Mouse (Mus musculus) hindbrain, postnatal 0 days (tissue): ENCODE results near the gene Ift122. TPM values are rescaled to one million over a fixed set of nuclear protein-coding genes. Genes with fewer than 3 reads are reported as not detected.

Experiments used
- ATAC-seq: fragments of 200-750 bp; cut with Nextera tagmentation; 2 replicates; pipeline ENCODE4 v1.8.0; 2017; ENCODE audit warnings: mild to moderate bottlenecking, moderate TSS enrichment, moderate library complexity
- DNase-seq: peaks from one replicate; pipeline ENCODE4 v3.0.0-alpha.2; 2015; ENCODE audit warnings: low spot score
- H3K27ac ChIP-seq: fragments of 300-500 bp; sonication (generic); 2 replicates; pipeline ENCODE4 v1.5.1; 2014; ENCODE audit warnings: mild to moderate bottlenecking
- H3K27me3 ChIP-seq: fragments of 300-500 bp; sonication (generic); 2 replicates; pipeline ENCODE4 v1.6.1; 2014; ENCODE audit warnings: low read length, mixed read lengths; ENCODE audit not compliant: insufficient read depth
- H3K36me3 ChIP-seq: fragments of 300-500 bp; sonication (generic); 2 replicates; pipeline ENCODE4 v1.6.1; 2014; ENCODE audit warnings: low read length, mixed read lengths; ENCODE audit not compliant: insufficient read depth
- H3K4me1 ChIP-seq: fragments of 300-500 bp; sonication (generic); 2 replicates; pipeline ENCODE4 v1.6.1; 2014; ENCODE audit warnings: antibody characterized with exemption, low read length, mixed read lengths; ENCODE audit not compliant: insufficient read depth
- H3K4me2 ChIP-seq: fragments of 300-500 bp; sonication (generic); 2 replicates; pipeline ENCODE4 v1.6.1; 2014; ENCODE audit warnings: low read depth, mild to moderate bottlenecking, low read length, moderate library complexity, mixed read lengths
- H3K4me3 ChIP-seq: fragments of 300-500 bp; sonication (generic); 2 replicates; pipeline ENCODE4 v1.5.1; 2014; ENCODE audit warnings: low read length
- H3K9ac ChIP-seq: fragments of 300-500 bp; sonication (generic); replicated peaks from 2 replicates; pipeline ENCODE4 v1.6.1; 2014; ENCODE audit warnings: mild to moderate bottlenecking, low read length, moderate library complexity, mixed read lengths
- H3K9me3 ChIP-seq: fragments of 300-500 bp; sonication (generic); 2 replicates; pipeline ENCODE4 v1.6.1; 2016; ENCODE audit warnings: low read length, mixed read lengths
- CTCF ChIP-seq: IDR thresholded peaks from 2 replicates; pipeline ENCODE4 v1.5.1; 2016; ENCODE audit warnings: antibody characterized with exemption, control low read depth, low read depth
- WGBS: fragments of 180-500 bp; shearing (Covaris S2); extraction: QIAGEN DNeasy Blood & Tissue Kit; methylation state at CpG from one replicate; pipeline ENCODE4 v1.1.7; 2014; 5-methylcytosine and 5-hydroxymethylcytosine counted together
- polyA plus RNA-seq: library from polyadenylated mRNA; unstranded; fragments of >200 nt; fragmentation: Nextera tagmentation; extraction: Ambion mirVana; gene quantifications from 2 replicates; pipeline ENCODE4 v1.2.1, GENCODE M21; 2015
- total RNA-seq: library from RNA; depleted of rRNA; stranded (reverse); fragments of >200 nt; gene quantifications from 2 replicates; pipeline ENCODE4 v1.2.3, GENCODE M21; 2014

The Ift122 gene
- total and polyA plus RNA-seq, 2 experiments from 2014 or later: 19.7 to 29.3 TPM

DNA sequence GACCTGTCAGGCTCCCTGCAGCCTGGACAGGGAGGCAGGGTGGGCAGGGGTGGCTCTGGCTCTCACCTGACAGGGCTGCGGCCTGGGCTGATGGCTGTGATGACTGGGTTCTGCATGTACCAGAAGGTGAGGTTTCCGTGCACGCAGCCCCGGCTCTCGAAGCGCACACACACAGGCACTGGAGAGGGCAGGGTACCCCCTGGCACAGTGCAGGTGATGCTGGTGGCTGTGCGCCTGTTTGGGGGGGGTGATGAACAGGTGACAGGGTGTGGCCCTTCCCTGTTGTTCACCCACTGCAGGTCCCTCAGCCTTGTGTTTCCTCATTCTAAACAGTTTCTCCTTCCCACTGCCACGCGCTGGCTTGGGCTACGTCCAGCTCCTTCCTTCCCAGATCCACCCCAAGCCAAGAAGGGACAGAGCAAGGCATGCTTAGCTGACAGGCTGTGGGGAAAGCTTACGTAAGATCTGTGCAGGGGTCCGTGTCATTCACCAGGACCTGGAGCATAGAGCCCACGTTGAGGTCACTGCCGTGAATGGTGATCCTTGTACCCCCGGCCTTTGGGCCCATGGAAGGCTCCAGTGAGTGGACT is 114.1 kb downstream of the Ift122 start:
- DNase-seq: no peak
- ATAC-seq: no peak
- Histone ChIP-seq H3K36me3 (no peaks in the 10 kb centered on the region), H3K4me3 (no peak overlapping the region), H3K27me3 (no peaks in the 10 kb centered on the region), H3K27ac (peak overlapping the region; percentile 12; the same call in 1 of the 2 replicates), H3K9ac (no peak overlapping the region), H3K4me2 (no peak overlapping the region), H3K9me3 (no peaks in the 10 kb centered on the region), H3K4me1 (peaks cover 9% of the 10 kb centered on the region; the same call in 1 of the 2 replicates)
- no peak for TF ChIP-seq CTCF
- 82% methylated on average over 15 of the region's 15 CpGs for WGBS

DNA sequence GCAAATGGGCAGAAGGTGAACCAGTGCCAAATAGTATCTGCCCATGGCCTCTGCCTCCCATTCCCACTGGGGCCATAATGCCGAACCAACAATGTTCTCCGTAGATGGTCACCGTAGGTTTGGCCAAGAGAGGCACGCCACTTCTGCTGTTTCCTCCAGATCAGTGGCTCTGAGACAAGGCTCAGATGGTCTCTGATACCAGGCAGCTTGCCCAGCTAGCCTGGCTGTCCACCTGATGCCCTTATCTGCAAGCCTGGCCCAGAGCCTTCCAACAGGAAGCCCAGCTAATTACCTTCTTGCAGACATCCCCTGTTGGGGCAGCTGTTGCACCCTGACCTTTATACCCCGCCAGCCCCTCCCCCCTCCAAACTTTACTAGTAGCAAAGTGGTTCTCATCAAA is 114.8 kb downstream of the Ift122 start:
- H3K27ac ChIP-seq: peak overlapping the region; percentile 29
- ATAC-seq: 0 out of 2 replicates have a peak, but pooled peaks have one; percentile 22
- WGBS: 53% methylated on average over 5 of the region's 5 CpGs

DNA sequence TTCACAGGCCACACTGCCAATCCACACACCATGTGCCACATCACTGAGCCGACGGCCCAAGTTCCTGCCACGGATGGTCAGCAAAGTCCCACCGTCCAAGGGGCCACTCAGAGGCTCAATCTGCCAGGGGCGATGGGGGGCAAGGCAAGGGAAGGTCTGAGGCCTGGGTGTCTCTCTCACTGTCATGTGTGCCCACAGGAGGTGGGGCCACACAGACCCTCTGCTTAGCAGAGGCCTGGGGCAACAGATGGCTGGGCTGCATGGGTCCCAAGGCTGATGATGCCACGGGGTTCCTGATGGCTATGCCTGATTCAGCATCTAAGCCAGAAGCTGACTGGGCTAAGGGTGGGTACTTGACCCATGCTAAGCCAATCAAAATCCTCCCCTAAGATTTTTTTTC is 115.4 kb downstream of the Ift122 start:
- ATAC-seq (peak; percentile 57; the same call in 1 of the 2 replicates), DNase-seq (peak; percentile 69)
- peaks cover 11% of the 10 kb centered on the region; the same call in 1 of the 2 replicates for H3K4me1 ChIP-seq
- TF ChIP-seq CTCF: no peak
- H3K4me3 ChIP-seq: no peak overlapping the region
- H3K36me3 ChIP-seq: no peaks in the 10 kb centered on the region
- no peaks in the 10 kb centered on the region for H3K27me3 ChIP-seq
- no peaks in the 10 kb centered on the region for H3K9me3 ChIP-seq
- peak overlapping the region; percentile 29; the same call in 1 of the 2 replicates for H3K27ac ChIP-seq
- no peak overlapping the region for H3K4me2 ChIP-seq
- H3K9ac ChIP-seq: no peak overlapping the region
- 63% methylated on average over 6 of the region's 6 CpGs for WGBS

More for the DNA sequence above, 114.8 kb downstream of the Ift122 start:
- Histone ChIP-seq H3K36me3 (no peaks in the 10 kb centered on the region), H3K9me3 (no peaks in the 10 kb centered on the region), H3K4me1 (peaks cover 11% of the 10 kb centered on the region; the same call in 1 of the 2 replicates), H3K27me3 (no peaks in the 10 kb centered on the region), H3K4me3 (no peak overlapping the region), H3K9ac (no peak overlapping the region), H3K4me2 (no peak overlapping the region)
- DNase-seq: peak; percentile 72
- no peak for TF ChIP-seq CTCF

DNA sequence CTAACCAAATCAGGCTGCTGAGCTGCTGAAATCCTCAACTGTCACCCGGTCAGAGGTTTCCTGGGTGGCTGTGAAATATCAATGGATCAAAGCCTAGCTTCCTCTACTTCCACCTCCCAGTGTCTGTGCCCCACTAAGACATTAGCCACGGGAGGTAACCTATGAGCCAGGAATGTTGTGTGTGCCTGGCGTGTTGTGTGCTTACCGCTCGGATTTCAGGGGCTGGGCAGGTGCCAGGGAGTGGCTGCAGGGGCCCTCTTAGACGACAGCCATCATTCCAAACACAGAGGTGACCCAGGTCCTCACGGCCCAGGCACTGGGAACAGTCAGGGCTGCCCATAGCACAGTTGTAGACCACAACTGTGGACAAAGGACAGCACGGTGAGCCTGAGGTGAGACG is 115.8 kb downstream of the Ift122 start:
- H3K27me3 ChIP-seq: no peaks in the 10 kb centered on the region
- H3K4me1 ChIP-seq: peaks cover 13% of the 10 kb centered on the region
- no peak overlapping the region for H3K9ac ChIP-seq
- TF ChIP-seq CTCF: no peak
- H3K9me3 ChIP-seq: no peaks in the 10 kb centered on the region
- no peaks in the 10 kb centered on the region for H3K36me3 ChIP-seq
- no peak overlapping the region for H3K4me3 ChIP-seq
- 51% methylated on average over 9 of the region's 9 CpGs for WGBS
- ATAC-seq (no peak), DNase-seq (no peak)
- 0 out of 2 replicates have a peak overlapping the region, but pooled peaks have one; percentile 29 for H3K27ac ChIP-seq
- H3K4me2 ChIP-seq: no peak overlapping the region

DNA sequence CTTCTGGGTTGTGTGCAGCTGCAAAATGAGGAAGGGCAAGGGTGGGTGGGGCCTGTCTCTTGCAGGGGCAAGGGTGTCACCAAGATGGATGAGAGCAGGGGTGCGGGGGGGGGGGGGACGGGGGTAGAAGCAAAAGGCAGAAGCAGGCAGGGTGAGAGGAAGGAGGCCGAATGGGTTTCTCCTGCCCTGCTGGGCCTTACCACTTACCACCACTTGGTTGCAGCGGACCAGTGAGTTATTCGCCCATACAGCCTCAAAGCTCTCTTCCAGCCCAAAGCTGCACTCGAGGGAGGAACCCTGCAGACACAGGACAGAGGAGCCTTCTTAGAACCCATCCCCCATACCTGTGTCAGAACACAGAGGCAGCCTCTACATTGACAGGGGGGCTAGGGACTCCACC is 116.7 kb downstream of the Ift122 start:
- H3K9me3 ChIP-seq: no peaks in the 10 kb centered on the region
- H3K9ac ChIP-seq: no peak overlapping the region
- no peak overlapping the region for H3K4me3 ChIP-seq
- TF ChIP-seq CTCF: no peak; the same call in 1 of the 2 replicates
- H3K4me2 ChIP-seq: no peak overlapping the region
- no peaks in the 10 kb centered on the region for H3K27me3 ChIP-seq
- WGBS: 66% methylated on average over 4 of the region's 6 CpGs
- no peak for ATAC-seq
- H3K27ac ChIP-seq: no peak overlapping the region
- DNase-seq: no peak
- H3K4me1 ChIP-seq: peaks cover 18% of the 10 kb centered on the region
- no peaks in the 10 kb centered on the region for H3K36me3 ChIP-seq

DNA sequence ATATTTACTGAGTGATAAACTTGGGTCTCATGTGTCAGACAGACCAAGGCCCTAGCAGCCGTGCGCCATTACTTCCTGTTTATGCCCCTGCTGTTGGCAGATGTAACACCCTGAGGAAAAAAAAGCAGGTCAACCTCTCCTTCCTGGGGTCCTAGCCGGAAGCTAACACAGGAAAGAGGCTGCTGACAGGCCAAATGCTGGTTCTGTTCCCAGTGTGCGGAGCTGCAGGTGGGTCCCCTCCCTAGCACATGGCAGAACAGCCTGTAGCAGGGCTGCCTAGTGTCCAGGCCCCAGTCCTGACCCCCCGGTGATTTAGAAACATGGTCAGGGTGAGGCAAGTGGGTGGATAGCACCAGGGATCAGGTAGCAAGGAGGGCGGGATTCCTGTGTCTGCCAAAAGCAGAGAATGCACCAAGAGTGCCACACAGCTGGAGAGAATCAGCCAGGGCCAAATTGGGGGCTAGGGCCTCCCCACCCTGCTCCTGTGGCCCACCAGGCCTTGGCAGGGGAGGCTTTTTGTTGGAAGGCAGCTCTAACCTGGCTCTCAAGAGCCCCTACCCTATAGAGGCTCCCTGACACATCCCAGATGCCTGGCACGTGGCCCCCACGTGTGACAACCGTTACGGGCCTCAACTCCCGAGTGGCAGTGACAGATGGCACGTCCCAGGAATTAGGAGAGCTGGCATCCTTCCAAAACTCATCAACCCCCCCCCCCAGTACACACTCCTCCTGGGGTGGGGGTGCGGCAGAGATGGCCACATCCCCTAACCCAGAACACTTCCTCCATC is 118.2 kb downstream of the Ift122 start:
- ATAC-seq: no peak

More for the DNA sequence above, 118.2 kb downstream of the Ift122 start:
- Histone ChIP-seq H3K9me3 (no peaks in the 10 kb centered on the region), H3K4me2 (no peak overlapping the region), H3K9ac (no peak overlapping the region), H3K27ac (0 out of 2 replicates have a peak overlapping the region, but pooled peaks have one; percentile 7), H3K4me3 (no peak overlapping the region), H3K4me1 (peaks cover 18% of the 10 kb centered on the region), H3K36me3 (no peaks in the 10 kb centered on the region), H3K27me3 (no peaks in the 10 kb centered on the region)
- peak; percentile 50 for DNase-seq
- 46% methylated on average over 13 of the region's 13 CpGs for WGBS
- no peak for TF ChIP-seq CTCF
